Mouse (Mus musculus): Measurements from ENCODE around the gene Gnl2.

The Gnl2 gene

DNA sequence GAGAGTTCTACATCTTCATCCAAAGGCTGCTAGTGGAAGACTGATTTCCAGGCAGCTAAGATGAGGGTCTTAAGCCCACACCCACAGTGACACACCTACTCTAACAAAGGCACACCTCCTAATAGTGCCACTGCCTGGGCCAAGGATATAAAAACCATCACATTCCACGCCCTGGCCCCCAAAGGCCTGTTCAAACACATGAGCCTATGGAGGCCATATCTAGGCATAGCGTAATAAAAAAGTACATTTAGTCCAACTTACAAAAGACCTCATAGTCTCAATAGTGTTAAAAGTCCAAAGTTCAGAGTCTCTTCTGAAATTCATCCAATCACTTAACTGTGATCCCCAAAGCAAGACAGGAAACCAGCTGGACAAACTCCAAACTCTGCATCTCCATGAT, 62.3 kb downstream of the Gnl2 start:
- DNase-seq (ENCODE audit: low read depth in 1 of 2, low spot score in 2 of 2): no peak

DNA sequence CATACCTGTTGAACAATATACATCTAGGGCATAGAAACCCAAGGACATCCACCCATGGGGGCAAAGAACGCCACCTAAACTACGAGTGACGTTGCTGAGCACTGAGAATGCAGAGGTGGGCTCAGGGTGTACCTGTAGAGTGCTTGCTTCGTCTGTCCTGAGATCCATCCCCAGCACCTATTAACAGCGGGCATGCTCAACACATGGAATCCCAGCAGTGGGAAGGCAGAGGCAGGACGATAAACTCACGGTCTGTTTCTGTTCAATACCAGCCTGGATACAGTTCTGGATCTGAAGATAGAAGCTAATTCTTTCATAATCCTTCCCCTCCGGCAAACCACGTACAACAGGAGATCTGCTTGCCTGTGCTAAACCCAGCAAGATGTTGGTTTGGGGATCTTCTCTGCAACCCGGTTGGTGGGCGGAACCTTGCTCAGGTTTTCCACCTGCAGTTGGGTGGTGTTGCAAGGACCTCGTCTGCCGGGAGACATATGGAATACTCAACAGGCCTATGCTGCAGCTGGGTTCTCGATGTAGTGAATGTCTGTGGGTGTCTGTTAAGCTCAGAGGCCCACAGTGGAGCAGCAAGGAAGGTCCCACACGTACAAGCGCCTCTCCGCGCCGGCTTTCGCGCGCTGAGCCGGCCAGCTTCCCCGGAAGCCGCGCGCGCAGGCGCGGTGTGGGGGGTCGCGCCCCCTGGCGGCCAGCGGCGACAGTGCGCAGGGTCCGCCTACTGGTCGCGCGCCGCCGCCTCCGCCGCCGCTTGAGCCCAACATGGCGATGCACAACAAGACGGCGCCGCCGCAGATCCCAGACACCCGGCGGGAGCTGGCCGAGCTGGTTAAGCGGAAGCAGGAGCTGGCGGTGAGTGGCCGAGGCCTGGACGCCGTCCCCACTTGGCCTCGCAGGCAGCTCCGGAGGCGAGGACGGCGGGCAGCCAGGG, 68.3 kb downstream of the Gnl2 start, which contains the start of gene Meaf6:
Gene Meaf6, plus strand, starts transcription at position 732 of the 943 bp plus-strand sequence.
- peak; percentile 72 to 89 for DNase-seq (ENCODE audit: low read depth in 1 of 2, low spot score in 2 of 2)

DNA sequence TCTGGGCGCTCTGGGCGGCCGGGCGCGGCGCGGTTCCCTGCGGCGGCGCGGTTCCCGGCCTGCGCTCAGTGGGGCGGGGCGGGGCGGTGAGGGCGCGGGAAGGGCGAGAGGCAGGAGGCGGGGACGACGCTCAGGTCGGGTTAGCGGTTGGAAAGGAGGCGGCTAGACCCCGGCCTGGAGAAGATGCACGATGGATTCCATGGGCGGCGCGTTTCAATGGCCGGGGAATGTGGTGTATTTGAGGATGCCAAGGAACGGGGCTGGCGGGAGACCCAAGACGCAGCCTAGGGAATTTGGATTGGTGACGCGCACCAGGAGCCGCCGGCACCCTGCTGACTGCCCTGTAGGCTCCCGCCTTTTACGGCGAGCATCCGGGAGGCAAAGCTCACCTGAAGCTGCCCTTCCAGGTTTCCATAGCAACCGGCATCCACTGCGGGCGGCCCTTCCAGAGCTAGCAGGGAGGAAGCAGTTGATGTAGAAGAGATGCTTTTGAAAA, 69.0 kb downstream of the Gnl2 start:
- no peak for DNase-seq (ENCODE audit: low read depth in 1 of 2, low spot score in 2 of 2)

DNA sequence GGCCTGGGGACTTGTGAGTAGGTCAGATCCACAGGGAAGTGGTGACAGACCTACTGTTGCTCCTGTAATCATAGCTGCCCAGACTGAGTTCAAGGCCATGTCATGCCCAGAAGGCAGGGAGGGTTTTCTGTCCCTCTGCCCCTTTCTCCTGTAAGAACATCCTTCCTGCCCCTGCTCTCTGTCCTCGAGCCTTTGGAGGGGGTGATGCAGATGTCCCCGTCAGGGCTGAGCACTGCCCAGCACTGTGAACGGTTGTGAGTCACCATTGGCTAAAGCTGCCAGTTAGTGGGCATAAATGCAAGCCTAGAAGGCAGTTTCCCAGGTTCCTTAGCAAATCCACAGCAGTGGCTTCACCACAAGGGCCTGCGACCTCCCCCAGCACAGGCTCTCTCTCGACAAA, 76.6 kb downstream of the Gnl2 start:
- DNase-seq (ENCODE audit: low read depth in 1 of 2, low spot score in 2 of 2): no peak

- DNase-seq (ENCODE audit: low read depth in 1 of 2, low spot score in 2 of 2): no peak
These were observed 79.7 kb downstream of the Gnl2 start for GRCm38 (mm10) chr4:125096066-125096465.

DNA sequence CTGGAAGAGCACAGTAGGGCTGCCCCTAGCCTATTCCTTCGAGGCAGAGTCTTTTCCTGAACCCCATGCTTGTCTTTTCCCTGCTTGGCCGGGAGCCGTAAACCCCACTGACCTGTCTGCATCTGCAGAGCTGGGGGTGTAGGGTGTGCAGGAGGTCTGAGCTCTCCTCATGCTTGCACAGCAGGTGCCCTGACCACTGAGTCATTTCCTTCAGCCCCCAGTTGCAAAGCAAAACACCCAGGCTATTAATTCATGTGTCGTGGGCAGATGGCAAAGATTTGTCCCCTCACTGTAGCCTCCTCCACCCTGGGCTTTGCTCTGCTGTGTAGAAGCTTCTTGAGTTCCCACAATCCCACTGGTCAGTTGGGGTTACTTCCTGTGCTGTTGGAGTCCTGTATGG, 81.0 kb downstream of the Gnl2 start:
- no peak for DNase-seq (ENCODE audit: low read depth in 1 of 2, low spot score in 2 of 2)

DNA sequence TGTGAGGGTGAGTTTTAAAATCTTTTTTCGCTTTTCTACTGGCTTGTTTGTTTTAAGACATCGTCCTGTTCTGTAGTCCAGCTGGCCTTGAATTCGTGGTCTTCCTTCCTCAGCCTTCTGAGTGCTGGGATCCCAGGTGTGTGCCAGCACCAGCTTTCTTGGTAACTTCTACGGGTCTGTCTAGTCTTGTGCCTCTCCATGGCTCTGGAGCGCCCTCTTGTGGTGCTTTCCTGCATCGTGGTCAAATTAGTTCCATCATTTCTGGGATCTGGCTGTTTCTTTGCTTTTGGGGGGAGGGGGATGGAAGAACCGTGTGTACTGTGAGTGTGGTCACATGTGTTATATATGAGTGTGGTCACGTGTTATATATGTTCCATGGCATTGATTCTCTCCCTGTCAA, 83.1 kb downstream of the Gnl2 start:
- peak in 1 of 2 experiments; percentile 65 for DNase-seq (ENCODE audit: low read depth in 1 of 2, low spot score in 2 of 2)

DNA sequence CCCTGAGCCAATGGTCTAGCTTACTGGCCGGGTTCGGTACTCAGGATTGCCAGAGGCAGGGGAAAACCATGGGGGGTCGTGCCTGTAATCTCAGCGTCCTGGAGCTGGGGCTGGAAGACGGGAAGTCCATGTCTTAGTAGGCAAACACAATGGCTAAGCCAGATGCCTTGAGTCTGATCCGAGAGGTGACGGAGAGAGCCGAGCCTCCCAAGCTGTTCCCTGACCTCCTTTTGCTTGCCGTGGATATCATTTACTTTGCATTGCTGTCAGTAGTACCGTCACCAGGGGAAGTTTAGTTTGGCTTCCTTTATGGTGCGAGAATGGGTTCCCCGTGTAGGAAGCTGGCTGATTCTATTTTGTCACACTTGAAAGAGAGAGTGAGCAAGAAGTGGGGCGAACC, 84.9 kb downstream of the Gnl2 start:
- DNase-seq (ENCODE audit: low read depth in 1 of 2, low spot score in 2 of 2): no peak
